Mouse (Mus musculus): Measurements from ENCODE around the gene Rap1gap2. TPM values are rescaled to one million over a fixed set of nuclear protein-coding genes. Genes with fewer than 3 reads are reported as not detected.

Rap1gap2 gene
- polyA plus RNA-seq, 1 experiment from 2014 or later = 7.9 TPM

DNA sequence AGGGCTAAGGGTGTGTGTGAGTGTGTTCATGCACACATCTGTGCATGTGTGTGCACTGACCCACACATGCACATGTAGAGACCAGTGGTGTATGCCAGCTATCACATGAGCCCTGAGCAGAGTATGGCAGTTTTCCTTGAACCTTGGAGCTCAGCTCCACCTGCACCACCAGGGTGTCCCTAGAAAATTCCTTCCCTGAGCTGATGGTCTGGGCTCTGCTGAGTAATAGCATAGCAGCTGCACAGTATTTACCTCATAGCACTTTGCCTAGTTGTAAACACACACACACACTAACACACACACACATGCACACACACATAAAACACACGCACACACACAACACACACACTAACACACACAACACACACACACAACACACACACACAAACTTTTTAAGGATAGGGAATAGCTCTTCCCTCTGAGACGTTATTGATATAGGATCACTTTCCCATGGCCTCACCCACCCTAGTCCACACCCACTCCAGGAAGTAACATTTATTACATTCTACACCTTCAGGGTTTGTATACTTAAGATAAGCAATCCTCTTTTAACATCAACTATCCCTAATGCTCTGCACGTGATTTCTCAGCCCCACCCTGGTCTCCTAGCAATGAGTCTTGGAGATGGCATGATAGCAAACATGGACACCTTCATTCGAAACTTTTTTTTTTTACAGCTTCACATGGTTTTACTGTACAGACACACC is 13.3 kb downstream of the Rap1gap2 start:
- TF ChIP-seq CTCF (IDR thresholded peaks at IDR 0.05; ENCODE audit: low read depth) = peak; percentile 16; the same call in 1 of the 2 replicates
- 30% methylated on average over 4 of the region's 4 CpGs for WGBS
- Histone ChIP-seq H3K4me2 (replicated peaks; ENCODE audit: low read depth) (no peak overlapping the region), H3K27ac (ENCODE audit: low read depth, low read length) (no peak overlapping the region), H3K4me3 (ENCODE audit: low read depth, low read length) (no peak overlapping the region), H3K27me3 (replicated peaks; ENCODE audit: control insufficient read depth, insufficient read depth, low read length) (peaks cover 5% of the 10 kb centered on the region; the same call in 1 of the 2 replicates), H3K36me3 (ENCODE audit: control insufficient read depth, insufficient read depth) (no peaks in the 10 kb centered on the region), H3K9ac (ENCODE audit: low read depth, low read length) (no peak overlapping the region), H3K4me1 (replicated peaks; ENCODE audit: control insufficient read depth, insufficient read depth, low read length) (no peaks in the 10 kb centered on the region), H3K9me3 (ENCODE audit: control insufficient read depth) (no peaks in the 10 kb centered on the region; the same call in 1 of the 2 replicates)
- ATAC-seq = peak; percentile 93

GRCm38 (mm10) chr11:74592246-74592645 is 18.5 kb downstream of the Rap1gap2 start:
- H3K4me2 ChIP-seq (replicated peaks; ENCODE audit: low read depth) = no peak overlapping the region
- ATAC-seq = no peak
- H3K36me3 ChIP-seq (ENCODE audit: control insufficient read depth, insufficient read depth) = no peaks in the 10 kb centered on the region
- no peak overlapping the region for H3K4me3 ChIP-seq (ENCODE audit: low read depth, low read length)
- H3K27me3 ChIP-seq (replicated peaks; ENCODE audit: control insufficient read depth, insufficient read depth, low read length) = peaks cover 51% of the 10 kb centered on the region
- no peaks in the 10 kb centered on the region for H3K9me3 ChIP-seq (ENCODE audit: control insufficient read depth)
- TF ChIP-seq CTCF (IDR thresholded peaks at IDR 0.05; ENCODE audit: low read depth) = no peak
- no peaks in the 10 kb centered on the region for H3K4me1 ChIP-seq (replicated peaks; ENCODE audit: control insufficient read depth, insufficient read depth, low read length)
- no peak overlapping the region for H3K27ac ChIP-seq (ENCODE audit: low read depth, low read length)
- WGBS = 76% methylated on average over 3 of the region's 3 CpGs
- H3K9ac ChIP-seq (ENCODE audit: low read depth, low read length) = no peak overlapping the region

GRCm38 (mm10) chr11:74590691-74591090 is 20.0 kb downstream of the Rap1gap2 start:
- Histone ChIP-seq H3K4me1 (replicated peaks; ENCODE audit: control insufficient read depth, insufficient read depth, low read length) (no peaks in the 10 kb centered on the region), H3K9ac (ENCODE audit: low read depth, low read length) (no peak overlapping the region), H3K4me2 (replicated peaks; ENCODE audit: low read depth) (no peak overlapping the region), H3K27me3 (replicated peaks; ENCODE audit: control insufficient read depth, insufficient read depth, low read length) (peaks cover 59% of the 10 kb centered on the region), H3K4me3 (ENCODE audit: low read depth, low read length) (no peak overlapping the region), H3K36me3 (ENCODE audit: control insufficient read depth, insufficient read depth) (no peaks in the 10 kb centered on the region), H3K9me3 (ENCODE audit: control insufficient read depth) (no peaks in the 10 kb centered on the region), H3K27ac (ENCODE audit: low read depth, low read length) (no peak overlapping the region)
- ATAC-seq = no peak
- no peak for TF ChIP-seq CTCF (IDR thresholded peaks at IDR 0.05; ENCODE audit: low read depth)
- 34% methylated on average over 13 of the region's 13 CpGs for WGBS

DNA sequence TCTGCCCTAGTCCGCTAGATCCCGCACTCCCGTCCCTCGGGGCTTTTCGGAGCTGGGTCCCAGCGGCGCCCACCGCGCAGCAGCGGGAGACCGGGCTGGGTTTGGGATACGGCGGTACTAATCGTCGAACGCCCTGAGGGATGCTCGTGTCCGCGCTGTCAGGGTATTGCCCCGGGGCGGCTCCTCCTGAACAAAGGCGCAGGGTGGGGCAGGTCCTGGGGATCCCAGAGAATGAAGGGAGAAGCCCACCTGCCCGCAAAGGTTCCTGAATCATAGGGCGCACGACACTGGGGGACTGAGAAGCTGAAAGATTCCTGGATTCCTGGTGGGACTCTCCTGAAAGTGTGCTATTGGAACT is 20.5 kb downstream of the Rap1gap2 start:
- no peak overlapping the region for H3K9ac ChIP-seq (ENCODE audit: low read depth, low read length)
- no peaks in the 10 kb centered on the region for H3K36me3 ChIP-seq (ENCODE audit: control insufficient read depth, insufficient read depth)
- H3K9me3 ChIP-seq (ENCODE audit: control insufficient read depth) = no peaks in the 10 kb centered on the region
- H3K4me2 ChIP-seq (replicated peaks; ENCODE audit: low read depth) = peak overlapping the region; percentile 66
- no peak overlapping the region for H3K27ac ChIP-seq (ENCODE audit: low read depth, low read length)
- no peak for TF ChIP-seq CTCF (IDR thresholded peaks at IDR 0.05; ENCODE audit: low read depth)
- H3K27me3 ChIP-seq (replicated peaks; ENCODE audit: control insufficient read depth, insufficient read depth, low read length) = peaks cover 59% of the 10 kb centered on the region
- WGBS = under 1% methylated on average over 25 of the region's 25 CpGs
- no peaks in the 10 kb centered on the region for H3K4me1 ChIP-seq (replicated peaks; ENCODE audit: control insufficient read depth, insufficient read depth, low read length)
- ATAC-seq = 0 out of 2 replicates have a peak, but pooled peaks have one; percentile 13
- H3K4me3 ChIP-seq (ENCODE audit: low read depth, low read length) = peak overlapping the region; percentile 35

GRCm38 (mm10) chr11:74589401-74590238 is 21.1 kb downstream of the Rap1gap2 start:
- ATAC-seq = 0 out of 2 replicates have a peak, but pooled peaks have one; percentile 2
- peak overlapping the region; percentile 35 for H3K4me3 ChIP-seq (ENCODE audit: low read depth, low read length)
- 2% methylated on average over 66 of the region's 66 CpGs for WGBS
- no peak for TF ChIP-seq CTCF (IDR thresholded peaks at IDR 0.05; ENCODE audit: low read depth)
- peaks cover 59% of the 10 kb centered on the region for H3K27me3 ChIP-seq (replicated peaks; ENCODE audit: control insufficient read depth, insufficient read depth, low read length)
- H3K9me3 ChIP-seq (ENCODE audit: control insufficient read depth) = no peaks in the 10 kb centered on the region
- H3K36me3 ChIP-seq (ENCODE audit: control insufficient read depth, insufficient read depth) = no peaks in the 10 kb centered on the region
- H3K4me2 ChIP-seq (replicated peaks; ENCODE audit: low read depth) = peak overlapping the region; percentile 66
- no peak overlapping the region for H3K9ac ChIP-seq (ENCODE audit: low read depth, low read length)
- H3K27ac ChIP-seq (ENCODE audit: low read depth, low read length) = no peak overlapping the region
- no peaks in the 10 kb centered on the region for H3K4me1 ChIP-seq (replicated peaks; ENCODE audit: control insufficient read depth, insufficient read depth, low read length)

DNA sequence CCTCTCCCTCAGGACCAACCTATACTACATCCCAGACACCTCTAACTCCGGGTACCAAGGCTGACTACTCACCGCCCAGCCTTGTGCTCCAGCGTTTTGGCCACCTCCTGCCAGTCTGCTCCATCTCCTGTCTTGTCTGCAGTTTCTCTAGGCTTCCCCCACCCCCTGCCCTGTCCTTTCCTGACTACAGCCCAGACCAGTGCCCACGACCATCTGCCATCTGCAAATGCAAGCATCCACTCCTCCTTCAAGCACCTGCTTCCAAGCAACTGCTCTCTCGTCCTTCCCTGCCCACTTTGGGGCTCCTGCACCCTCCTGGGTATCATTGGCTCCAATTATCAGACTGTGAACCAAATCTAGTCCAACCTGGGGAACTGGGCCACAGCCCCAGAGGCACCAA is 24.3 kb downstream of the Rap1gap2 start:
- no peaks in the 10 kb centered on the region for H3K4me1 ChIP-seq (replicated peaks; ENCODE audit: control insufficient read depth, insufficient read depth, low read length)
- no peak for ATAC-seq
- no peak overlapping the region for H3K27ac ChIP-seq (ENCODE audit: low read depth, low read length)
- H3K36me3 ChIP-seq (ENCODE audit: control insufficient read depth, insufficient read depth) = no peaks in the 10 kb centered on the region
- peaks cover 48% of the 10 kb centered on the region for H3K27me3 ChIP-seq (replicated peaks; ENCODE audit: control insufficient read depth, insufficient read depth, low read length)
- H3K4me2 ChIP-seq (replicated peaks; ENCODE audit: low read depth) = no peak overlapping the region
- H3K9ac ChIP-seq (ENCODE audit: low read depth, low read length) = no peak overlapping the region
- 72% methylated on average over 5 of the region's 5 CpGs for WGBS
- H3K4me3 ChIP-seq (ENCODE audit: low read depth, low read length) = no peak overlapping the region
- no peak for TF ChIP-seq CTCF (IDR thresholded peaks at IDR 0.05; ENCODE audit: low read depth)
- H3K9me3 ChIP-seq (ENCODE audit: control insufficient read depth) = no peaks in the 10 kb centered on the region

Data from intestine, postnatal 0 days (tissue).